Mouse (Mus musculus): ENCODE measurements around the gene Tmem136. TPM values are rescaled to one million over a fixed set of nuclear protein-coding genes. Genes with fewer than 3 reads are reported as not detected.
A peak's percentile ranks its signal among the peaks of the same experiment; 100 is the strongest.

The Tmem136 gene
- polyA plus RNA-seq (2016; fragmentation: Nextera tagmentation; extraction: Ambion mirVana): 11.4 and 12.1 TPM in 2 replicates

GRCm38 (mm10) chr9:43116134-43116996 lies at the start of gene Tmem136:
Gene Tmem136 (minus strand): TSS chr9:43116570.
- WGBS: 3% methylated on average over 55 of the region's 55 CpGs
- peak within 1 kb of the TSS; percentile 84 for H3K4me2 ChIP-seq
- H3K27ac ChIP-seq: no peak within 1 kb of the TSS
- H3K4me3 ChIP-seq (replicated peaks): peak within 1 kb of the TSS; percentile 90
- H3K9ac ChIP-seq: peak within 1 kb of the TSS; percentile 87
- no peaks in the 10 kb centered on the region for H3K9me3 ChIP-seq
- peaks cover 6% of the 10 kb centered on the region for H3K36me3 ChIP-seq (replicated peaks)
- peaks cover 8% of the 10 kb centered on the region for H3K4me1 ChIP-seq
- ATAC-seq (ENCODE audit: low FRiP score): peak; percentile 96
- H3K27me3 ChIP-seq: no peaks in the 10 kb centered on the region

DNA sequence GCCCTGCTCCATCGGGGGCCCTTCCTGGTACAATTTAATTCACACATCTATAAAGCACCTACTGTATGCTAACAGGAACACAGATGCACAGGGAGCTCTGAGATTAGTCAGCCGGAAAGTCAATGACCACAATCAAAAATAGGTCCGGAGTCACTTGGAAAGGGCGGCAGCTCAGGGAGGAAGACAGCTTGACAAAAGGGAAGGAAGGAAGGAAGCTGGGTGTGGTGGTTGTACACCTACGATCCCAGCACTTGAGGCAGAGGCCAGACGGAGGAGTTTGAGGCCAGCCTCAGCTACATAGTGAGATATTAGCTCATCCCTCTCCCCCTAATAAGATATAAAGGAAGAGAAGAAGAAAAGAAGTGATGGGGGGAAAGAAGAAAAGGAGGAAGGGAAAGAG lies 39.6 kb upstream of the Tmem136 start:
- Histone ChIP-seq H3K4me2 (no peak overlapping the region), H3K27me3 (no peaks in the 10 kb centered on the region), H3K27ac (no peak overlapping the region), H3K4me1 (no peaks in the 10 kb centered on the region), H3K9ac (no peak overlapping the region), H3K9me3 (no peaks in the 10 kb centered on the region), H3K36me3 (replicated peaks) (no peaks in the 10 kb centered on the region), H3K4me3 (replicated peaks) (no peak overlapping the region)
- WGBS: 81% methylated on average over 6 of the region's 6 CpGs
- ATAC-seq (ENCODE audit: low FRiP score): no peak

- no peak for ATAC-seq (ENCODE audit: low FRiP score)
- Histone ChIP-seq H3K36me3 (replicated peaks) (no peaks in the 10 kb centered on the region), H3K9ac (no peak overlapping the region), H3K4me1 (no peaks in the 10 kb centered on the region), H3K27me3 (no peaks in the 10 kb centered on the region), H3K4me2 (no peak overlapping the region), H3K27ac (no peak overlapping the region), H3K4me3 (replicated peaks) (no peak overlapping the region), H3K9me3 (no peaks in the 10 kb centered on the region)
- WGBS: 82% methylated on average over 6 of the region's 6 CpGs
Observed at GRCm38 (mm10) chr9:43151779-43152178, 35.4 kb upstream of the Tmem136 start.

GRCm38 (mm10) chr9:43150957-43151356 lies 34.6 kb upstream of the Tmem136 start:
- Histone ChIP-seq H3K27ac (no peak overlapping the region), H3K27me3 (no peaks in the 10 kb centered on the region), H3K9me3 (no peaks in the 10 kb centered on the region), H3K36me3 (replicated peaks) (no peaks in the 10 kb centered on the region), H3K9ac (no peak overlapping the region), H3K4me2 (no peak overlapping the region), H3K4me3 (replicated peaks) (no peak overlapping the region), H3K4me1 (no peaks in the 10 kb centered on the region)
- no peak for ATAC-seq (ENCODE audit: low FRiP score)
- WGBS: 84% methylated on average over 9 of the region's 9 CpGs

- H3K4me1 ChIP-seq: no peaks in the 10 kb centered on the region
- WGBS: 76% methylated on average over 10 of the region's 10 CpGs
- no peak for ATAC-seq (ENCODE audit: low FRiP score)
- no peaks in the 10 kb centered on the region for H3K36me3 ChIP-seq (replicated peaks)
- no peak overlapping the region for H3K4me3 ChIP-seq (replicated peaks)
- H3K27me3 ChIP-seq: no peaks in the 10 kb centered on the region
- H3K9me3 ChIP-seq: no peaks in the 10 kb centered on the region
- H3K9ac ChIP-seq: no peak overlapping the region
- H3K27ac ChIP-seq: no peak overlapping the region
- H3K4me2 ChIP-seq: no peak overlapping the region
Observed at GRCm38 (mm10) chr9:43150075-43150474, 33.7 kb upstream of the Tmem136 start.

- Histone ChIP-seq H3K27me3 (no peaks in the 10 kb centered on the region), H3K4me3 (replicated peaks) (no peak overlapping the region), H3K27ac (no peak overlapping the region), H3K4me2 (no peak overlapping the region), H3K36me3 (replicated peaks) (no peaks in the 10 kb centered on the region), H3K4me1 (no peaks in the 10 kb centered on the region), H3K9ac (no peak overlapping the region), H3K9me3 (no peaks in the 10 kb centered on the region)
- no peak for ATAC-seq (ENCODE audit: low FRiP score)
- WGBS: 89% methylated on average over 3 of the region's 3 CpGs
Observed at GRCm38 (mm10) chr9:43149498-43149897, 33.1 kb upstream of the Tmem136 start.

- no peak overlapping the region for H3K4me2 ChIP-seq
- no peak for ATAC-seq (ENCODE audit: low FRiP score)
- no peaks in the 10 kb centered on the region for H3K36me3 ChIP-seq (replicated peaks)
- WGBS: 89% methylated on average over 4 of the region's 4 CpGs
- 0 out of 2 replicates have a peak, but pooled peaks cover 2% of the 10 kb centered on the region for H3K27me3 ChIP-seq
- no peaks in the 10 kb centered on the region for H3K9me3 ChIP-seq
- no peak overlapping the region for H3K9ac ChIP-seq
- H3K27ac ChIP-seq: no peak overlapping the region
- H3K4me3 ChIP-seq (replicated peaks): no peak overlapping the region
- no peaks in the 10 kb centered on the region for H3K4me1 ChIP-seq
Observed at GRCm38 (mm10) chr9:43145196-43145595, 28.8 kb upstream of the Tmem136 start.

DNA sequence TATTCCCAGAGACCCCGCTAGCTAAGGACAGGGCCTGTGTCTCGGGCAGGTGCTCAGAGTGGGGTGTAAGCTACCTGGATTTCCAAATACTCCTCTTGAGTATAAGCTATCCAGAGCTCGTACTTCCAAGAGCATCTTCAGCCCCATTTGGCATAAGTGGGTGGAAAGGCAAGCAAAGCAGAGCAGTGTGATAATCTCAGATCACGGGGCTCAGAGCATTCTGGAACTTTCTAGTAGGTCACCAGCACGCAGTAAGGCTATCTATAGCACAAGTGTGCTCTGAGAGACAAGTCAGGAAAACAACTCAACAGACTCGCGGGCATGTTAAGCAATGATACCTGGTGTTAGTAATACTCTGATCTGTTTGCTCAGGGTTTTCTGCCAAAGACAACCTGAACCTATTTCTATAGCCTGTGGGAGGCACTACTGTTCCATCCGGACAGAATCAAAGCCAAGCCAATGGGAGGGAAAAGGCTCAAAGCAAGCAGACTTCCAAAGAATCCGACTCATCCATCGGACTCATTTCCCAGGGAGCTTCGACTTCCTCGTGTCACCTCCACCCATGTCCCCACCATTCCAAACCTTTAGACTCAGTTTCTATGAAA lies 27.9 kb upstream of the Tmem136 start:
- H3K9me3 ChIP-seq: no peaks in the 10 kb centered on the region
- no peak overlapping the region for H3K9ac ChIP-seq
- H3K27me3 ChIP-seq: 0 out of 2 replicates have a peak, but pooled peaks cover 2% of the 10 kb centered on the region
- 75% methylated on average over 12 of the region's 12 CpGs for WGBS
- no peak overlapping the region for H3K4me3 ChIP-seq (replicated peaks)
- no peaks in the 10 kb centered on the region for H3K36me3 ChIP-seq (replicated peaks)
- no peak overlapping the region for H3K27ac ChIP-seq
- no peaks in the 10 kb centered on the region for H3K4me1 ChIP-seq
- no peak overlapping the region for H3K4me2 ChIP-seq
- ATAC-seq (ENCODE audit: low FRiP score): no peak

- Histone ChIP-seq H3K4me3 (replicated peaks) (no peak overlapping the region), H3K9me3 (no peaks in the 10 kb centered on the region), H3K27ac (no peak overlapping the region), H3K4me2 (no peak overlapping the region), H3K9ac (no peak overlapping the region), H3K27me3 (0 out of 2 replicates have a peak, but pooled peaks cover 2% of the 10 kb centered on the region), H3K36me3 (replicated peaks) (no peaks in the 10 kb centered on the region), H3K4me1 (no peaks in the 10 kb centered on the region)
- 6% methylated on average over 4 of the region's 4 CpGs for WGBS
- ATAC-seq (ENCODE audit: low FRiP score): no peak
Observed at GRCm38 (mm10) chr9:43141839-43142238, 25.5 kb upstream of the Tmem136 start.

DNA sequence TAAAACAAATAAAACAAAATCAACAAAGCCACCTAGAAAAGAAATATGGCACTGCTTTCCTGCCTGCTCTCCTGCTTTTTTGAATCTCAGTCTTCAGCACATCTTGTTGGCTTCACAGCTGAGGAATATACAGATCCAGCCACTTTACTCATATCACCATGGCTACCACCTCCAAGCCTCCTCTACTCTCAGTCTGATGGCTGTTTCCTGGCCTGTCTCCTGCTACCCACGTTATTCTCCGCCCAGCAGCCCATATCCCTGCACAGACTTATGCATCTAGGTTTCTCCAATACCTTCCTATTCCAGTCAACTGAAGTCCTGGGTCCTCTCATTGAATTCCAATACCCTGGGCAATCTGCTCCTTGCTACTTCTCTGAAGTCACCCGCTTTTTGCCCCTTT lies 17.2 kb upstream of the Tmem136 start:
- Histone ChIP-seq H3K4me1 (no peaks in the 10 kb centered on the region), H3K4me3 (replicated peaks) (no peak overlapping the region)
- ATAC-seq (ENCODE audit: low FRiP score): no peak

DNA sequence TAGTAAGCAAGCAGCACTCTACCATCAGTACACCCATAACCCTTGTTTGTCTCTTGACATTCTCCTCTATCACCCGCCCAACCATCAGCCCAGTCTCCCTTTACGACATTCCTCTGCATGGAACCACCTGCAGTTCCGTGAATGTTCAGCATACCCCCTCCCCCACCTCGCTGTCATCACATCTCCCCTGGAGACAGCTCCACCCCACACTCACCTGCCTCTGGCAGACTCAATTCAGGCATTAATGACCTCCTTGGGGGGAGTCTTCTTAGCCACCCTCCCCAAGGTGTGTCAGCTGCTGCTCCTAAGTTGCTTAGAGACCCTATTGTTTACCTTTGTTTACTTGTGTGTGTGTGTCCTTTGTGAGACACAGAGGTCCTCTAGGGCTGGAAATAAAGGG lies 16.0 kb upstream of the Tmem136 start:
- Histone ChIP-seq H3K4me2 (no peak overlapping the region), H3K9ac (no peak overlapping the region), H3K4me3 (replicated peaks) (no peak overlapping the region), H3K9me3 (no peaks in the 10 kb centered on the region), H3K27ac (no peak overlapping the region), H3K4me1 (no peaks in the 10 kb centered on the region), H3K27me3 (no peaks in the 10 kb centered on the region), H3K36me3 (replicated peaks) (no peaks in the 10 kb centered on the region)
- 33% methylated on average over 4 of the region's 4 CpGs for WGBS
- ATAC-seq (ENCODE audit: low FRiP score): no peak

More for the DNA sequence above, 17.2 kb upstream of the Tmem136 start:
- 85% methylated on average over 3 of the region's 3 CpGs for WGBS
- Histone ChIP-seq H3K4me2 (no peak overlapping the region), H3K9ac (no peak overlapping the region), H3K36me3 (replicated peaks) (no peaks in the 10 kb centered on the region), H3K9me3 (no peaks in the 10 kb centered on the region), H3K27me3 (no peaks in the 10 kb centered on the region), H3K27ac (no peak overlapping the region)

DNA sequence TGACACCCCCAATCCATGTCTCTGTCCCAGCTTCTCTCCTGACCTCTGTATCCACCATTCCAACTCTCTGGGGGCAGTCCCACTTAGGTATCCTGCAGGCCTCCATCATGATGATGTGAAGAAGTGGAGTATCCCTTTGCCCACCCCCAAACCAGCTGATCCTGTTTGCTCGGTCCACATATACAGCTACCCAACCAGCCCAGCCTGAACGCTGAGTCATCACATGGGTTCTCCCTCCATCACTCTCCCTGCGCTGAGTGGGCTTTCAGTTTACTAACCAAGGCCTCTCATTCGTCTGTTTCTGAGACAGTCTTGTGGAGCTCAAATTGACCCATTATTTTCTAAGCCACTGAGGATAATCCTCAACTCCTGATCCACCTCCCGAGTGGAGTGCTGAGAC lies 15.6 kb upstream of the Tmem136 start:
- Histone ChIP-seq H3K9ac (no peak overlapping the region), H3K27me3 (no peaks in the 10 kb centered on the region), H3K4me1 (no peaks in the 10 kb centered on the region), H3K36me3 (replicated peaks) (no peaks in the 10 kb centered on the region), H3K4me2 (no peak overlapping the region), H3K27ac (no peak overlapping the region), H3K4me3 (replicated peaks) (no peak overlapping the region), H3K9me3 (no peaks in the 10 kb centered on the region)
- no peak for ATAC-seq (ENCODE audit: low FRiP score)
- WGBS: 69% methylated on average over 5 of the region's 5 CpGs

DNA sequence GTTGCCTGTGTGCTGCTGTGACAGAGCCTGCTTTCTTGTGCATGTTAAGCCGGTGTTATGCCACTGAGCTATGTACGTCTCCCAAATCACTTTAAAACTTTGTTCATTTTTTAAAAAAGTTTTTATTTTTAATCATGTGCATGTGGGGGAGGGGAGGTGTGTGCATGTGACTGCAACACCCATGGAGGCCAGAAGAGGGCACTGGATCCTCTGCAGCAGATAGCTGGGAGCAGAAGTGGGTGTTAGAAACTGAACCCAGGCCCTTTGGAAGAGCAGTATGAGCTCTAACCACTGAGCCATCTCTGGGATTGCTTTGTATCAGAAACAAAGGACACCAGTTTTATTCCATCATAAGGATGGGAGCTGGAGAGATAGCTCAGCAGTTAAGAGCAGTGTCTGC lies 14.3 kb upstream of the Tmem136 start:
- H3K27me3 ChIP-seq: no peaks in the 10 kb centered on the region
- WGBS: 95% methylated on average over 2 of the region's 2 CpGs
- no peak for ATAC-seq (ENCODE audit: low FRiP score)
- no peak overlapping the region for H3K4me2 ChIP-seq
- H3K4me3 ChIP-seq (replicated peaks): no peak overlapping the region
- H3K9ac ChIP-seq: no peak overlapping the region
- no peaks in the 10 kb centered on the region for H3K36me3 ChIP-seq (replicated peaks)
- H3K27ac ChIP-seq: no peak overlapping the region
- no peaks in the 10 kb centered on the region for H3K4me1 ChIP-seq
- H3K9me3 ChIP-seq: no peaks in the 10 kb centered on the region

Data from forebrain, embryonic 12.5 days (tissue).